Mouse (Mus musculus): ENCODE results near the gene Pak7. TPM values are rescaled to one million over a fixed set of nuclear protein-coding genes. Genes with fewer than 3 reads are reported as not detected.
"Not testable (repeated sequence)": the region's sequence is repeated elsewhere in the genome, so short reads cannot be mapped to it uniquely, and the experiment has no call there.

Gene Pak7
- polyA plus RNA-seq, 1 experiment from 2014 or later: 1.4 TPM

- H3K27me3 ChIP-seq (replicated peaks; ENCODE audit: control insufficient read depth, insufficient read depth, low read length): no peaks in the 10 kb centered on the region
- DNase-seq (ENCODE audit: low spot score): no peak
- no peaks in the 10 kb centered on the region for H3K36me3 ChIP-seq (ENCODE audit: control insufficient read depth, insufficient read depth, low read length)
- no peak overlapping the region for H3K9ac ChIP-seq (ENCODE audit: low read depth, low read length)
- H3K4me2 ChIP-seq (ENCODE audit: low read depth, low read length): no peak overlapping the region
- H3K9me3 ChIP-seq (ENCODE audit: control insufficient read depth, low read length): no peaks in the 10 kb centered on the region
- H3K4me3 ChIP-seq (ENCODE audit: low read depth, low read length): no peak overlapping the region
- no peak for ATAC-seq (ENCODE audit: low read depth)
- no peak overlapping the region for H3K27ac ChIP-seq (replicated peaks; ENCODE audit: low read depth, low read length)
- no peaks in the 10 kb centered on the region for H3K4me1 ChIP-seq (ENCODE audit: control insufficient read depth, insufficient read depth, low read length)
- 62% methylated on average over 3 of the region's 3 CpGs for WGBS
These were observed 37.3 kb downstream of the Pak7 start for GRCm38 (mm10) chr2:136350459-136350858.

GRCm38 (mm10) chr2:136349671-136350275 lies 38.0 kb downstream of the Pak7 start:
- Histone ChIP-seq H3K4me3 (ENCODE audit: low read depth, low read length) (no peak overlapping the region), H3K9ac (ENCODE audit: low read depth, low read length) (no peak overlapping the region)
- 74% methylated on average over 8 of the region's 8 CpGs for WGBS

GRCm38 (mm10) chr2:136344240-136344780 lies 43.5 kb downstream of the Pak7 start:
- not testable (repeated sequence) for H3K4me1 ChIP-seq (ENCODE audit: control insufficient read depth, insufficient read depth, low read length); DNase-seq (ENCODE audit: low spot score); H3K9me3 ChIP-seq (ENCODE audit: control insufficient read depth, low read length); H3K4me2 ChIP-seq (ENCODE audit: low read depth, low read length); H3K27me3 ChIP-seq (replicated peaks; ENCODE audit: control insufficient read depth, insufficient read depth, low read length); H3K27ac ChIP-seq (replicated peaks; ENCODE audit: low read depth, low read length); ATAC-seq (ENCODE audit: low read depth); H3K4me3 ChIP-seq (ENCODE audit: low read depth, low read length); H3K9ac ChIP-seq (ENCODE audit: low read depth, low read length); H3K36me3 ChIP-seq (ENCODE audit: control insufficient read depth, insufficient read depth, low read length)
- WGBS: 73% methylated on average over 4 of the region's 4 CpGs

More at GRCm38 (mm10) chr2:136349671-136350275, 38.0 kb downstream of the Pak7 start:
- no peak overlapping the region for H3K4me2 ChIP-seq (ENCODE audit: low read depth, low read length)
- no peaks in the 10 kb centered on the region for H3K36me3 ChIP-seq (ENCODE audit: control insufficient read depth, insufficient read depth, low read length)
- ATAC-seq (ENCODE audit: low read depth) (no peak), DNase-seq (ENCODE audit: low spot score) (no peak)
- H3K4me1 ChIP-seq (ENCODE audit: control insufficient read depth, insufficient read depth, low read length): no peaks in the 10 kb centered on the region
- H3K27ac ChIP-seq (replicated peaks; ENCODE audit: low read depth, low read length): no peak overlapping the region
- H3K9me3 ChIP-seq (ENCODE audit: control insufficient read depth, low read length): no peaks in the 10 kb centered on the region
- H3K27me3 ChIP-seq (replicated peaks; ENCODE audit: control insufficient read depth, insufficient read depth, low read length): no peaks in the 10 kb centered on the region

- Histone ChIP-seq H3K9me3 (ENCODE audit: control insufficient read depth, low read length) (no peaks in the 10 kb centered on the region), H3K4me1 (ENCODE audit: control insufficient read depth, insufficient read depth, low read length) (no peaks in the 10 kb centered on the region), H3K9ac (ENCODE audit: low read depth, low read length) (no peak overlapping the region), H3K27ac (replicated peaks; ENCODE audit: low read depth, low read length) (no peak overlapping the region), H3K36me3 (ENCODE audit: control insufficient read depth, insufficient read depth, low read length) (no peaks in the 10 kb centered on the region), H3K4me2 (ENCODE audit: low read depth, low read length) (no peak overlapping the region), H3K4me3 (ENCODE audit: low read depth, low read length) (no peak overlapping the region), H3K27me3 (replicated peaks; ENCODE audit: control insufficient read depth, insufficient read depth, low read length) (no peaks in the 10 kb centered on the region)
- DNase-seq (ENCODE audit: low spot score) (no peak), ATAC-seq (ENCODE audit: low read depth) (no peak)
- WGBS: 83% methylated on average over 1 of the region's 1 CpGs
These were observed 57.8 kb downstream of the Pak7 start for GRCm38 (mm10) chr2:136329974-136330373.

- ATAC-seq (ENCODE audit: low read depth) (no peak), DNase-seq (ENCODE audit: low spot score) (no peak)
- no peak overlapping the region for H3K4me3 ChIP-seq (ENCODE audit: low read depth, low read length)
- H3K9me3 ChIP-seq (ENCODE audit: control insufficient read depth, low read length): no peaks in the 10 kb centered on the region
- no peaks in the 10 kb centered on the region for H3K27me3 ChIP-seq (replicated peaks; ENCODE audit: control insufficient read depth, insufficient read depth, low read length)
- H3K9ac ChIP-seq (ENCODE audit: low read depth, low read length): no peak overlapping the region
- H3K27ac ChIP-seq (replicated peaks; ENCODE audit: low read depth, low read length): no peak overlapping the region
- 76% methylated on average over 4 of the region's 4 CpGs for WGBS
- H3K4me1 ChIP-seq (ENCODE audit: control insufficient read depth, insufficient read depth, low read length): no peaks in the 10 kb centered on the region
- no peak overlapping the region for H3K4me2 ChIP-seq (ENCODE audit: low read depth, low read length)
- H3K36me3 ChIP-seq (ENCODE audit: control insufficient read depth, insufficient read depth, low read length): no peaks in the 10 kb centered on the region
These were observed 62.1 kb downstream of the Pak7 start for GRCm38 (mm10) chr2:136325646-136326045.

- WGBS: 36% methylated on average over 3 of the region's 3 CpGs
- DNase-seq (ENCODE audit: low spot score): no peak
- Histone ChIP-seq H3K4me1 (ENCODE audit: control insufficient read depth, insufficient read depth, low read length) (no peaks in the 10 kb centered on the region), H3K4me2 (ENCODE audit: low read depth, low read length) (no peak overlapping the region), H3K27me3 (replicated peaks; ENCODE audit: control insufficient read depth, insufficient read depth, low read length) (no peaks in the 10 kb centered on the region), H3K36me3 (ENCODE audit: control insufficient read depth, insufficient read depth, low read length) (no peaks in the 10 kb centered on the region), H3K9ac (ENCODE audit: low read depth, low read length) (no peak overlapping the region), H3K27ac (replicated peaks; ENCODE audit: low read depth, low read length) (no peak overlapping the region), H3K9me3 (ENCODE audit: control insufficient read depth, low read length) (no peaks in the 10 kb centered on the region), H3K4me3 (ENCODE audit: low read depth, low read length) (no peak overlapping the region)
- ATAC-seq (ENCODE audit: low read depth): no peak; the same call in 1 of the 2 replicates
These were observed 78.5 kb downstream of the Pak7 start for GRCm38 (mm10) chr2:136309313-136309712.

- no peaks in the 10 kb centered on the region for H3K4me1 ChIP-seq (ENCODE audit: control insufficient read depth, insufficient read depth, low read length)
- no peak for DNase-seq (ENCODE audit: low spot score)
- H3K4me2 ChIP-seq (ENCODE audit: low read depth, low read length): no peak overlapping the region
- ATAC-seq (ENCODE audit: low read depth): no peak
- no peak overlapping the region for H3K27ac ChIP-seq (replicated peaks; ENCODE audit: low read depth, low read length)
- H3K4me3 ChIP-seq (ENCODE audit: low read depth, low read length): no peak overlapping the region
- no peaks in the 10 kb centered on the region for H3K36me3 ChIP-seq (ENCODE audit: control insufficient read depth, insufficient read depth, low read length)
- 88% methylated on average over 4 of the region's 4 CpGs for WGBS
- H3K27me3 ChIP-seq (replicated peaks; ENCODE audit: control insufficient read depth, insufficient read depth, low read length): no peaks in the 10 kb centered on the region
- H3K9ac ChIP-seq (ENCODE audit: low read depth, low read length): no peak overlapping the region
- H3K9me3 ChIP-seq (ENCODE audit: control insufficient read depth, low read length): no peaks in the 10 kb centered on the region
These were observed 79.0 kb downstream of the Pak7 start for GRCm38 (mm10) chr2:136308743-136309142.

GRCm38 (mm10) chr2:136302201-136302600 lies 85.6 kb downstream of the Pak7 start:
- no peak for DNase-seq (ENCODE audit: low spot score)
- Histone ChIP-seq H3K4me1 (ENCODE audit: control insufficient read depth, insufficient read depth, low read length) (no peaks in the 10 kb centered on the region), H3K27ac (replicated peaks; ENCODE audit: low read depth, low read length) (no peak overlapping the region), H3K36me3 (ENCODE audit: control insufficient read depth, insufficient read depth, low read length) (no peaks in the 10 kb centered on the region), H3K9ac (ENCODE audit: low read depth, low read length) (no peak overlapping the region), H3K4me2 (ENCODE audit: low read depth, low read length) (no peak overlapping the region), H3K27me3 (replicated peaks; ENCODE audit: control insufficient read depth, insufficient read depth, low read length) (no peaks in the 10 kb centered on the region), H3K9me3 (ENCODE audit: control insufficient read depth, low read length) (no peaks in the 10 kb centered on the region), H3K4me3 (ENCODE audit: low read depth, low read length) (no peak overlapping the region)
- no peak for ATAC-seq (ENCODE audit: low read depth)
- WGBS: 75% methylated on average over 2 of the region's 2 CpGs

- Histone ChIP-seq H3K27me3 (replicated peaks; ENCODE audit: control insufficient read depth, insufficient read depth, low read length) (no peaks in the 10 kb centered on the region), H3K9ac (ENCODE audit: low read depth, low read length) (no peak overlapping the region), H3K27ac (replicated peaks; ENCODE audit: low read depth, low read length) (no peak overlapping the region), H3K4me3 (ENCODE audit: low read depth, low read length) (no peak overlapping the region), H3K36me3 (ENCODE audit: control insufficient read depth, insufficient read depth, low read length) (no peaks in the 10 kb centered on the region), H3K4me1 (ENCODE audit: control insufficient read depth, insufficient read depth, low read length) (no peaks in the 10 kb centered on the region), H3K4me2 (ENCODE audit: low read depth, low read length) (no peak overlapping the region), H3K9me3 (ENCODE audit: control insufficient read depth, low read length) (no peaks in the 10 kb centered on the region)
- DNase-seq (ENCODE audit: low spot score): no peak
- ATAC-seq (ENCODE audit: low read depth): no peak
These were observed 86.4 kb downstream of the Pak7 start for GRCm38 (mm10) chr2:136301406-136301805.

Data from embryonic facial prominence, embryonic 14.5 days (tissue).